Mouse (Mus musculus) G1E (cell line): ENCODE measurements around the gene Fsip1.

Experiments used
- CTCF ChIP-seq: IDR thresholded peaks from 2 replicates; pipeline ENCODE4 v1.5.1; 2012; ENCODE audit warnings: low read depth, low read length, inconsistent platforms, mixed read lengths
- POLR2AphosphoS5 ChIP-seq: IDR thresholded peaks from 2 replicates; pipeline ENCODE4 v1.6.1; 2012; ENCODE audit warnings: low read depth, low read length, inconsistent platforms; ENCODE audit not compliant: insufficient replicate concordance

DNA sequence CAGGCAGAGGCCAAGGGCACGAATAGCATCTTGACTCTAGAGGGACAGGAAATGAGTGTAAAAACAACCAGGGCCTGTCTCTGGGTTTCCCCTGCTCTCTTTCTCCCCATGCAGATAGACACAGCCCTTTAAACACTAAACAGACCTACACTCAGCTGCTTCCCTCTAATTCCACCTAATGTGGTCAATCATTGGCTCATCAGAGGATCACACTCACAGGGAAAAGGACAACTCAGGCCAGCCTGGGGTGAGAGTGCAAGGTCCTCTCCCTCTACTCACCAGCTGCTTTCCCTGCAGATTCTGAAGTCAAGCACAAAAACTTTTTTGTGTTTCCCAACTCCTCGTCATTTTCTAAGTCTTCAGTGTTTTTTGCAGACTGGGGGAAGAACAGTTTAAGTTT is 8.8 kb downstream of the Fsip1 start:
- no peak for TF ChIP-seq CTCF
- no peak for TF ChIP-seq POLR2AphosphoS5
